Mouse (Mus musculus) embryo, embryonic 9.5 days (tissue): ENCODE measurements at regions not wholly inside any gene's neighbourhood (a gene's known extent, or its start where the extent isn't known, plus 50 kb on each side); places are given as distances from the start of the nearest gene placed in this dataset.

Experiments
- DNase-seq: peaks from one replicate; pipeline ENCODE4 v3.0.0-alpha.2; 2017; ENCODE audit errors: extremely low spot score

- peak; percentile 54 for DNase-seq
These were observed 84.7 kb upstream of the Errfi1 start for GRCm38 (mm10) chr4:150769043-150769442.

GRCm38 (mm10) chr4:150758467-150759237, 95.1 kb upstream of the Errfi1 start:
- peak; percentile 86 for DNase-seq

GRCm38 (mm10) chr4:150757815-150758426, 95.8 kb upstream of the Errfi1 start:
- no peak for DNase-seq

- peak; percentile 42 for DNase-seq
These were observed 96.4 kb upstream of the Errfi1 start for GRCm38 (mm10) chr4:150757291-150757741.

DNA sequence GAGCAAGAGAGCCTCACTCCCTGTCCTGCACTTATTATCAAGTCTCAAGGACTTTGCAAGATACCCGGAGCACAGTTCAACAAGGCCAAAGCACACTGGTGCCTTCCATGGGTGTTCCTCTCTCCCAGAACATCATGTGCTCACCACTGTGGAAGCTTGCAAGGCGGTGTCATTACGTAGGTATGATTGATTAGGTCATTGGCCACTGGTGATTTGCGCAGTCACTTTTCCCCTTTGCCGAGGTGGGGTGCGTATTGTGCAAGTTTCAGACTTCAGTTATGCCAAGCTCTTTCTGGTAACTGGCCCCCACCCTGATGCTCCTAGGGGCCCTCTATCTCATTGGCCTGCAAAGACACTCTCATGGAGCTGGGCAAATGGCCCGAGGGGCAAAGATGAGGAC, 98.3 kb upstream of the Errfi1 start:
- DNase-seq = no peak

DNA sequence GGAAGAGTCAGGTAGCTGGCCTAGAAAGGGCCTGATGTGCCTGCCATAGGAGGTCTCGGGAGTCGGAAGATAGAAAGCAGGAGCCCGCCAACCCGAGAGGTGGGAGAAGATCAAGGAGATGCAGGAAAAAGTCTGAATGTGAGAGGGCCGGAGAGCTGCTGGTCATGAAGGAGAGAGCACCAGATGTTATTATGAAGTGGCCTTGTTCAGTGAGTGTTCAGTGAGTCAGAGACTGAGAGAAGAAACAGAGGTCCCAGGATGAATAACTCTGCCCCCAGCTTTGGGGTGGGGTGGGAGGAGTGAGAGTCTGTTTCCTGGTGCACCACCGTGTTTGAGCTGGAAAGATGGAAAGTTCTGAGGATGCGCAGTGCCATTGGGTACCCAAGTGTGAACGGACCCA, 100.2 kb upstream of the Slc45a1 start:
- no peak for DNase-seq

DNA sequence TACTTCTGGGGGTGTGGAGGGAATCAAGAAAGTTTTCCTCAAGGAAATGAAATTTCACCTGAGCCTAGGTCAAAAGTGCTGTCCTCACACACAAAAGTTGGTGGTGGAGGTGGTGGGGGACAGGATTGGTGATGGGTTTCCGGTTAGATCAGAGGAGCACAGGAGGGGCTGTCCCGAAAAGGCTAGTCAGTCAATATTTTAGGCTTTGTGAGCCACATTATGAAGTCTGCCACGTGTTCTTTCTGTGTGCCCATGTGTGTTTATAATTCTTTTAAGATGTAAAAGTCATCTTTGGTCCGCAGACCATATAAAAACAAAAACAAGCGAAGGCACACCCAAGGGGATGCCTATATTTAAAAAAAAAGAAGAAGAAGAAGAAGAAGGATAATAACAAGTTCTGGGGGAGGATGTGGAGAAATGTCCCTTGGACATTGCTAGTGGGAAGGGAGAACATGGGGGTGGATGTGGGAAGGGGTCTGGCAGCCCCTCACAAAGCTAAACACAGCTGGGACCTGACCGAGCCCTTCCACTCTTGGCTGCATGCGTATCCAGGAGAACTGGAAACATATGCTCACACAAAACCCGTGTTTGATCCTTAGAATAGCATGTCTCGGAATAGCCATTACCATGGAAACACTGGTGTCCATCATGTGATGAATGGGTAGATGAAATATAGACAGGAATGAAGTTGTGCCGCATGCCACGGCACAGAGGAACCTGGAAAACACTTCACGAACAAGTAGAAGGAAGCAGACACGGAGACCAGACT, 98.7 kb upstream of the Slc45a1 start:
- no peak for DNase-seq

- DNase-seq = no peak
These were observed 97.1 kb upstream of the Slc45a1 start for GRCm38 (mm10) chr4:150749066-150749465.

DNA sequence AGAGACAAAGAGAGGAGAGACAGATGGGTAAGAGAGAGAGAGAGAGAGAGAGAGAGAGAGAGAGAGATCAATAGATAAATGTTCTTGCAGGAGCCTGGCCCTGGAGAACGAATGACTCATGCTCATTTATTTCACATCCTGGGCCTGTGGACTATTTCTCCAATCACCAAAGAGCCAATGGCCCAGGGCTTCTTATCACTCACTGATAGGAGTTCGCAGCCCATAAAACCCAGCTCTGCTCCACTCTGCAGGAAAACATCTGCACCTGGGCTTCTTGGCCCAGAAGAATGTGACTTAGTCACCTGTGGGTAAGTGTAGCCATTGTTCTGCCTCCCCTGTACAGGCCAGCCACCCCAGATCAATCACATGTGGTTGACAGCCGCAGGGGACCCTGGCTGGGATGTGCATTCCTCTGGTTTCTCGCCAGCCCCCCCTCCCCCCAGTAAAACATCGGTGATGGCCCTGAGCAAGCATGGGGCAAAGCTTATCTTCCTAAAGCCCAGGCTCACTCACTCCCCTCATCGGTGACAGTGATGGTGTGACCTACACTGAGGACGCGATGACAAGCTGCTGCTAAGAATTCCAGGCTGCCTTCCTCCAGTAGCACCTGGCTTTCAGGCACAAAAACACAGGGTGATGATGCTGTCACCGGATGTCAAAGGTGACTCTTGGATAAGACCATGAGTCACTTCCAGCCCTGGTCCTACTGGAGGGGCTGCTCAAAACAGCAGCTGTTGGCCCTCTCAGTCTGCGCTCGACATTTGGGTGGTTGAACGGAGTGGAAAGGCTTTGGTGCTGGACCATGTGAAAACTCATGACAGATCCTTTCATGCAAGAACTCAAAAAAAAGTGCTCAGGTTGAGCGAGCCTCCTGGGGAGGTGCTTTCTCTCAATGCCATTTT, 96.4 kb upstream of the Slc45a1 start:
- peak; percentile 42 for DNase-seq

- no peak for DNase-seq
These were observed 94.5 kb upstream of the Slc45a1 start for GRCm38 (mm10) chr4:150746430-150746923.

GRCm38 (mm10) chr4:150745529-150746429, 93.8 kb upstream of the Slc45a1 start:
- peak; percentile 48 for DNase-seq

- no peak for DNase-seq
These were observed 91.5 kb upstream of the Slc45a1 start for GRCm38 (mm10) chr4:150743508-150743907.

GRCm38 (mm10) chr4:150743103-150743502, 91.1 kb upstream of the Slc45a1 start:
- DNase-seq = no peak

DNA sequence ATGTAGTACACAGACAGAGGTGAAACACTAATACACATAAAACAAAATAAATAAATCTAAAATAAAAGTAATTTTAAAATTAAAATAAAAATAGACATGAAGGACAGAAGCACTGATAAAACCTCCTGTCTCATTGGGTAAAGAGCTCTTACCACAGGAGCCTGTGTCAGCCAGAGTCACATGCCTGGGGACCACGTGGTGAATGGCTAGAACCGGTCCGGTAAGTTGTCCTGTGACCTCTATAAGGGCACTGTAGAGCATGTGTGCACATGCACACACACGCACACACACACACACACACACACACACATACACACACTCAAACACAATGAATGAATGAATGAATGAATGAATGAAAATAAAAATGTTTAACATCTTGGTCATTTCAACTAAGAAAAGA, 89.8 kb upstream of the Slc45a1 start:
- DNase-seq = no peak

DNA sequence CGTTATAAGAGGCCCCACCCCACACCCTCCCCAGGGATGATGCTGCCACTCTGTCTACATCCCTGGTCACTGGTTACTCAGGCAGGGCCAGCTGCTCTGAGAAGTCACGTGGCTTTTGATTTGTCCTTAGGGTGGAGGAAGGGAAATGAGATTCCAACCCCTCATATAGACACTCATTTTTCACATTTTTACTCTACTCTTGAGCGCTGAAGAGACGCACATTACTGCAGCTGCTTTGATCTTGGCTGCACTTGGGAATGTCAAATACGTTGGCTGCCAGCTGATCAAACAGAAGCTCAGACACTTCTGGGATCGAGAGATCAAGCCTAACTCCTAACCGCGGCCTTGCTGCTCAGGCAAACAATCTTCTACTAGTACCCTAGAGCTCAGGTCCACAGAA, 88.2 kb upstream of the Slc45a1 start:
- DNase-seq = no peak

DNA sequence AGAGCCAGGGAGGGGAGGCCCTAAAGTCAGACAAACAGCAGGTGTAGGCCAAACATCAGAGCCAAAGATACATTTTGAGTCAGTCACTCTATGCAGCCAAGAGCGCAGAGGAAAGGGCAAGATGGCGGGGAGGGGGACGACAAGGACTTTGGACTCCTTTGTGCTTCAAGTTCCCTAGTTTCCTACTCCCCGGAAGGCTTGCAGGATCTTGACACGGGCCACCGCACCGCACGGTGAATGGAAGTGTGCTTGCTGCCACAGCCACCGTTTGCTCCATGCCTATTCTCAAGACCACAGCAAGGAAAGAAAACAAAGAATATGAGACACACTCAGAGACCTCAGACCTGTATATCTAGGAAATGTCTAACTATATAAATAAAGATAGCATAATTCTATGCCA, 86.8 kb upstream of the Slc45a1 start:
- no peak for DNase-seq

DNA sequence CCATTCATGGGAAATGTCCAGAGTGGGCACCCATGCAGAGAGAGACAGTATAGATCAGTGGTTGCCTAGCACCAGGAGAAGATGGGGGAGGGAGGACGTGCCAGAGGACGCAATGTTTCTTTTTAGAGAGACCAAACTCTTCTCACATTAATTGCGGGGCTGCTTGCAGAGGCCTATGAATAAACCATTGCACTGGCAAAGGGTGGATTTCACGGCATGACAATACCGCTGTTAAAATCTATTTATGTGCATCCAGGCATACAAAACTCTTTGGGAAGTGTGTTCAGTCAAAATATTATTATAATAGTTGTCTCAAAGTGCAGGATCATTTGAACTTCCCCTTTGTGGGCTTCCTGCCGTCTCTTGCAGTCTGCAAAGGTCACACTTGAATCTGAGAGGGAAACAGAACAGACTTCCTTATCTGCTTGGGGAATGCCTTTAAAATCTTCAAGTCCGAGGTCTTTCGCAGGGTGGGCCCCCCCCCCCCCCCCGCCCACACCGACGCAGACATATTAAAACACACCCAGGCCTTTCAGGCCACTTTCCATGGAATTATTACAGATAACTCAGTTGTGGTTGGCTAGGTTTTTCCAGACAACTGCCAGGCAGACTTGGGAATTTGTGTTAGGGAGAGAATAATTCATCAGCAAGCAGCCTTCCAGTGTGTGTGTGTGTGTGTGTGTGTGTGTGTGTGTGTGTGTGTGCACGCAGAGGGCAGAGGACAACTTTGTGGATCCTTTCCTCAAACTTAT, 78.3 kb upstream of the Slc45a1 start:
- DNase-seq = peak; percentile 54

- no peak for DNase-seq
These were observed 74.6 kb upstream of the Slc45a1 start for GRCm38 (mm10) chr4:150726539-150726938.

DNA sequence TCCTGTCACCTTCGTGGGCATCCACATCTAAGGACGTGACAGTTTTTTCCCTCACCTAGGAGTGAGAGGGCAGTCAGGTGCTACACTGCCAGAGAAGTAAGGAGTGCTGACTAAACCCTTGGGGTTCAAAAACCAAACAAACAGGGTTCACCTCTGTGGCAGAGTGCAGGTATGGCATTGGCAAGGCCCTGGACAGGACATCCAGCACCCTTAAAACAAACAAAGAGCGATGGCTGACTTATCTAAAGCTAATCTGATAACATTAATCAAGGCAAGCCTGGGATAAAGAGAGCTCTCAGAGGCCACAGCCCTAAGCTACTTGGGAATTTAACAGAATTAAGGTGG, 74.1 kb upstream of the Slc45a1 start:
- no peak for DNase-seq
